Mouse (Mus musculus): ENCODE results near the gene Fam126a.
"Not testable (repeated sequence)": the region's sequence is repeated elsewhere in the genome, so short reads cannot be mapped to it uniquely, and the experiment has no call there.

Gene Fam126a

GRCm38 (mm10) chr5:23900190-23900589 lies 130.3 kb downstream of the Fam126a start:
- DNase-seq (ENCODE audit: low read depth, low spot score), result no peak

- no peak for DNase-seq (ENCODE audit: low read depth, low spot score)
Observed at GRCm38 (mm10) chr5:23893864-23894771, 136.4 kb downstream of the Fam126a start.

GRCm38 (mm10) chr5:23893156-23893863 lies 137.2 kb downstream of the Fam126a start:
- no peak for DNase-seq (ENCODE audit: low read depth, low spot score)

- peak; percentile 79 for DNase-seq (ENCODE audit: low read depth, low spot score)
Observed at GRCm38 (mm10) chr5:23890734-23891133, 139.8 kb downstream of the Fam126a start.

GRCm38 (mm10) chr5:23889461-23889860 lies 141.0 kb downstream of the Fam126a start:
- DNase-seq (ENCODE audit: low read depth, low spot score), result no peak

GRCm38 (mm10) chr5:23887111-23887510 lies 143.4 kb downstream of the Fam126a start:
- DNase-seq (ENCODE audit: low read depth, low spot score), result no peak

- DNase-seq (ENCODE audit: low read depth, low spot score), result peak; percentile 64
Observed at GRCm38 (mm10) chr5:23874457-23874856, 156.0 kb downstream of the Fam126a start.

- DNase-seq (ENCODE audit: low read depth, low spot score), result no peak
Observed at GRCm38 (mm10) chr5:23872586-23872985, 157.9 kb downstream of the Fam126a start.

GRCm38 (mm10) chr5:23871323-23871722 lies 159.2 kb downstream of the Fam126a start:
- DNase-seq (ENCODE audit: low read depth, low spot score), result not testable (repeated sequence)

GRCm38 (mm10) chr5:23865941-23866340 lies 164.5 kb downstream of the Fam126a start:
- DNase-seq (ENCODE audit: low read depth, low spot score), result no peak
